ENCODE assay signal across 8 mouse cellular contexts in genomic region chr5:141241645-141242284, GRCm38 (mm10). TPM values are rescaled to one million over a fixed set of nuclear protein-coding genes. Genes with fewer than 3 reads are reported as not detected.
A peak's percentile ranks its signal among the peaks of the same experiment; 100 is the strongest.
DNase-seq lines count a peak whose midpoint lies in the region; ATAC-seq and TF ChIP-seq lines count a peak whose summit lies in the region.

No protein-coding gene starts in this region.

- no peaks in the 10 kb centered on the region for H3K9me3 ChIP-seq in forebrain, embryonic 10.5 days
- no peaks in the 10 kb centered on the region for H3K9me3 ChIP-seq in limb, embryonic 11.5 days (ENCODE audit: control insufficient read depth, low read length)
- no peaks in the 10 kb centered on the region for H3K9me3 ChIP-seq in stomach, embryonic 14.5 days (ENCODE audit: control insufficient read depth, low read depth, low read length)

- no peak for TF ChIP-seq POLR2A in lung, adult 2 months (IDR thresholded peaks at IDR 0.05; ENCODE audit: borderline replicate concordance, extremely low read depth, low read depth, low read length)

- H3K4me3 ChIP-seq in lung, adult 2 months (replicated peaks; ENCODE audit: extremely low read depth, low read depth, low read length): peak overlapping the region; percentile 54
- peak overlapping the region; percentile 75 for H3K4me3 ChIP-seq in forebrain, embryonic 10.5 days
- H3K4me3 ChIP-seq in limb, embryonic 11.5 days (ENCODE audit: low read depth, low read length): peak overlapping the region; percentile 56
- peak overlapping the region; percentile 74 for H3K4me3 ChIP-seq in stomach, embryonic 14.5 days (ENCODE audit: low read depth, low read length)

- peak; percentile 12 to 45 for DNase-seq in adrenal gland, adult (ENCODE audit: inconsistent age in 2 of 2, low spot score in 1 of 2)
- no peak for DNase-seq in adrenal gland, postnatal 36 days
- DNase-seq in lung, adult 2 months: no peak
- no peak for DNase-seq in lung, adult 18-20 months
- no peak for DNase-seq in forebrain, embryonic 10.5 days (ENCODE audit: extremely low spot score, low spot score)
- peak; percentile 36 for DNase-seq in limb, embryonic 11.5 days (ENCODE audit: low spot score)
- DNase-seq in layer of hippocampus, adult 18-20 months (ENCODE audit: low spot score in 2 of 2): no peak

- peak; percentile 20 for ATAC-seq in limb, embryonic 11.5 days (ENCODE audit: insufficient number of reproducible peaks, low FRiP score, low TSS enrichment, low read depth)
- 0 out of 2 replicates have a peak, but pooled peaks have one; percentile 0 for ATAC-seq in stomach, embryonic 14.5 days (ENCODE audit: insufficient number of reproducible peaks, insufficient read depth, low FRiP score, low read depth)

- peak overlapping the region; percentile 85 for H3K27ac ChIP-seq in forebrain, embryonic 10.5 days
- peak overlapping the region; percentile 42; the same call in 1 of the 2 replicates for H3K27ac ChIP-seq in limb, embryonic 11.5 days (replicated peaks; ENCODE audit: low read depth, low read length)
- H3K27ac ChIP-seq in stomach, embryonic 14.5 days (ENCODE audit: low read length): no peak overlapping the region

- peaks cover 3% of the 10 kb centered on the region for H3K4me1 ChIP-seq in lung, adult 2 months (ENCODE audit: control insufficient read depth, insufficient read depth, low read length)
- H3K4me1 ChIP-seq in forebrain, embryonic 10.5 days: peaks cover 42% of the 10 kb centered on the region
- peaks cover 27% of the 10 kb centered on the region for H3K4me1 ChIP-seq in limb, embryonic 11.5 days (ENCODE audit: control insufficient read depth, insufficient read depth, low read length)
- H3K4me1 ChIP-seq in stomach, embryonic 14.5 days (ENCODE audit: control insufficient read depth, insufficient read depth, low read length): peaks cover 18% of the 10 kb centered on the region

- H3K36me3 ChIP-seq in forebrain, embryonic 10.5 days (replicated peaks): no peaks in the 10 kb centered on the region
- H3K36me3 ChIP-seq in limb, embryonic 11.5 days (ENCODE audit: control insufficient read depth, insufficient read depth, low read length): no peaks in the 10 kb centered on the region
- H3K36me3 ChIP-seq in stomach, embryonic 14.5 days (ENCODE audit: control insufficient read depth, insufficient read depth, low read length): no peaks in the 10 kb centered on the region

- H3K4me2 ChIP-seq in limb, embryonic 11.5 days (ENCODE audit: low read depth, severe bottlenecking): peak overlapping the region; percentile 97
- H3K4me2 ChIP-seq in stomach, embryonic 14.5 days (replicated peaks; ENCODE audit: low read depth, low read length): peak overlapping the region; percentile 92

- 2% methylated on average over 81 of the region's 82 CpGs for WGBS in lung, adult 2 months
- under 1% methylated on average over 82 of the region's 82 CpGs for WGBS in forebrain, embryonic 10.5 days
- under 1% methylated on average over 50 of the region's 82 CpGs for WGBS in limb, embryonic 11.5 days
- under 1% methylated on average over 68 of the region's 82 CpGs for WGBS in stomach, embryonic 14.5 days

- peak overlapping the region; percentile 78 for H3K9ac ChIP-seq in limb, embryonic 11.5 days (ENCODE audit: low read length)
- peak overlapping the region; percentile 82 for H3K9ac ChIP-seq in stomach, embryonic 14.5 days (replicated peaks; ENCODE audit: low read depth, low read length)

- no peak for TF ChIP-seq CTCF in lung, adult 2 months (IDR thresholded peaks at IDR 0.05; ENCODE audit: insufficient read depth, low read length)

- peaks cover 77% of the 10 kb centered on the region for H3K27me3 ChIP-seq in forebrain, embryonic 10.5 days (ENCODE audit: poor library complexity, severe bottlenecking)
- peaks cover 10% of the 10 kb centered on the region for H3K27me3 ChIP-seq in limb, embryonic 11.5 days (ENCODE audit: control insufficient read depth, insufficient read depth, low read length)
- H3K27me3 ChIP-seq in stomach, embryonic 14.5 days (ENCODE audit: control insufficient read depth, insufficient read depth, low read length): 0 out of 2 replicates have a peak, but pooled peaks cover 2% of the 10 kb centered on the region

RNA-seq across cellular contexts. Expression of gene Sdk1, which starts 0.5 kb away (rescaled TPM):
- total RNA-seq in adrenal gland, postnatal 36 days (2021): 10 to 100 TPM; 11.4 to 24.0 TPM
- polyA plus RNA-seq in lung, adult 2 months (2012; rRNA removed): 1.8 TPM in 2 replicates
- polyA plus RNA-seq in forebrain, embryonic 10.5 days (2016; fragmentation: Nextera tagmentation; extraction: Ambion mirVana): 0.52 and 0.58 TPM in 2 replicates
- 1.2 and 1.3 TPM in 2 replicates for polyA plus RNA-seq in limb, embryonic 11.5 days (2014; fragmentation: Nextera tagmentation; extraction: Ambion mirVana)
- polyA plus RNA-seq in stomach, embryonic 14.5 days (2014; fragmentation: Nextera tagmentation; extraction: Ambion mirVana): 4.6 and 5.6 TPM in 2 replicates
- 1 to 10 TPM; 5.4 to 5.7 TPM for total RNA-seq in layer of hippocampus, adult 18-20 months (2021)

Comparison
In these comparisons a context has a peak if more than half of its experiments do, and no peak if none do; other contexts are left out.
1. DNase-seq: peak in adrenal gland, adult (2 of 2) and limb, embryonic 11.5 days (single experiment); none in adrenal gland, postnatal 36 days (0 of 2), lung, adult 2 months (single experiment), lung, adult 18-20 months (0 of 2), forebrain, embryonic 10.5 days (single experiment) and layer of hippocampus, adult 18-20 months (0 of 2).
2. Peak in every context shown above with its lines, with median percentiles within 50 percentile points of each other: H3K4me3 ChIP-seq.